Mouse (Mus musculus) ZHBTc4 (cell line): ENCODE results near the gene Rnase2b.
"Not testable (repeated sequence)": the region's sequence is repeated elsewhere in the genome, so short reads cannot be mapped to it uniquely, and the experiment has no call there.

Source experiments
- DNase-seq: peaks from one replicate; pipeline ENCODE4 v3.0.0-alpha.2; 2011; ENCODE audit warnings: low read depth, low spot score

The Rnase2b gene

DNA sequence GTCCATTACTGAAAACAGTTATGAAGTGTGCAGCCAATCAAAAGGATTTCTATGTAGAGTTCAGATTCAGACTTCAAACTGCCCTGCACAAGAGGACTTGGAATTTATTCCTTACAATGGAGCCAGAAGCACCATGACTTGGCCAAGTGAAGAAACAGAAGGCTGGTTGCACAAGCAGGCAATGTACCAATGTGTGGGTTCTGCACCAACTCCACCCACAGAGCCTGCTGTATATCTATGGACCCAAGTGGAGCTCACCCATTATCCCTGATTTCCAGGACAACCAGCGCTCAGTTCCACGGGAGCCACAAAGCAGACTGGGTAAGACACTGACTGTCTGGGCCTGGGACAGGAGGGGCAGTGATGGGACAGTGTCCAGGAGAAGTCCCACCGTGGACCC, at the start of gene Rnase2b:
TSS of gene Rnase2b (plus strand) at position 285 of the 400 bp plus-strand sequence.
- DNase-seq, result not testable (repeated sequence)

DNA sequence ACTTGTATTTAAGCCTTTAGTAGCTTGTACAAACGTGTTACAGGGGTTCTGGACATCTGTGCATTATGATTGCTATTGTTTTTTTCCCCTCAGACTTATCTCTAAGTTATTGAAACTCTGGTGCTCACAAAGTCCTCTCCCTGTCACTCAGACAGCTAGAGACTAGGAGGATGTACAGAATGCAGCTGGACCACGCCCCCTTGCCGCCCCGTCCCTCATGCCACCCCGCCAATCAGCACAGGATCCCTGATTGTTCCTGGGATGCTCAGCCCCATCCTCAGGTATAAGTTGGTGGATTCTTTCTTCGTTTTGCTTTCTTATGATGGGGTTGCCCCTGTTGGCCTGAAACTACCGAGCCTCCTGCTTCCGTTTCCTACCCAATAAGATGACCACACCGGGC, 48.6 kb upstream of the Rnase2b start:
- DNase-seq, result no peak

DNA sequence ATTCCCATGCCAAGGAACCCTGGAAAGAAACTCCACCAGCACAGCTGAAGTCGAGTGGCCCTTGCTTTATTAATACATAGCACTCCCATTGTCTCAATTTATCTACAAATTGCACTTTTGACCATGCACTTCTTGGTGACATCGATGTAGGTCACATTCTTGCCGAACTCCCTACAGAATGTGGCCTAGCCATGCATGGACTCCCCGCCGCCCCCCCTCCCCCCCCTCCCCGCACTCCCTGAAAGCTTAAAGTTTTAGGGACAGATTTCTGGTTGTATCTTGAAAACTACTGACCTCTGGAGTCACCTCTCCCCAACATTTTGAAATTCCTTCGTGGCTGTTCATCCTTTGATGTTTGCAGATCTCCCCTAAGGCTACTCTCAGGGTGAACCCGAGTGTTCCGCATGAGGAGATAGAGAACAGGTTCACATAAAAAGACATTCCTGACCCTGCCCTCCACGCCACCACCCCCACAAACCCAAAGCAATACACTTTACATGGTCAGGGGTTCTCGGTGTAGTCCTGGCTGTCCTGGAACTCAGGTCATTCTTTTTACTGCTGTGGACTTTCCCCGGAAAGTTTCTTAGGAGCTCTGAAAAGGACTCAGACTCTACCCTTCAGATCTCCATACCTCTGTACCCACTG, 48.0 kb upstream of the Rnase2b start, which contains the start of gene Eddm3b:
TSS of gene Eddm3b (plus strand) at position 511 of the 645 bp plus-strand sequence.
- DNase-seq, result no peak

DNA sequence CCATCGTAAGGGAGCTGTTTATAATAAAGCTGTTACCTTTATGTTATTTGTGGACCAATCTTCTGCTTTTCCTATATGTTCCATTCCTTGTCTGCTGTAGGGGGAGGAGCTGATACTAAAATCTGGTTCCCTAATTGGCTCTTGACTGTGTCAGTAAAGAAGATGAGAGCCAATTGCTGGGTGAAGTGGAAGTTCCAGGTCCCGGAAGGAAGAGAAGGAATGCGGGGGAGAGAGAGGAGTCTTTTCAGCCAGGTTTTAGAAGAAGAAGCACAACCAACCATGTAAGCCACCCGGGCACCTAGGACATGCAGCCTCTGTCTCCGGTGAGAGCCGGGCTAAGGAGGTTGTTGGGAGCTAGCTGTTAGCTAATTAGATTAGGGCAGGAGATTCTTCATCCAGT, 36.4 kb upstream of the Rnase2b start:
- DNase-seq, result no peak

DNA sequence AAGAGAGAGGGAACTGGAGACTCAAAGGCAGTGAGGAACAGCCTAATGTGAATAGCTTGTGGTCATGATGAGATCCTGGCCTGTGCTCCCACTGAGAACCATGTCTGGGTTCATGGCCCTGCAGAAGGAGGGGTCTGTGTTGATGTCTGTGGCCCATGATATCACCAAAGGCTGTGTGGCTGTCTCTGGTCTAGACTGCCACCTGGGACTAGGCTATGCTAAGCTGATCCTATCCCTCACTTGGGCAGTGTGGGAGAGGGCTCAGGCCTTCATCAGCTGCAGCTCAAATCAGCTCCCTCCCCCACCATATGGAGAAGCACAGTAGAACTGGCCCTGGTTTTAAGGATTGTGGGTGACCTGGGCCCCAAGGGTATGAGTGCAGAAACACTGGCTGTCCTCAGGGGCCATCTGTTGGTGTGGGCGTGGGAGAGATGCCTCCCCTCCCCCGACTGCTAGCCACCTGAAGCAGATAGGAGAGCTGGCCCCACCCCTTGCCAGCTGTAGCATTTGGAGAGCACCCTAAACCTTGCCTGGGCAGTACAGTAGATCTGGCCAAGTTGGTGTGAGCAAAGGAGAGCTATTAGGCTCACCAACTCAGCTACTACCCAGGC, 34.3 kb upstream of the Rnase2b start:
- no peak for DNase-seq

DNA sequence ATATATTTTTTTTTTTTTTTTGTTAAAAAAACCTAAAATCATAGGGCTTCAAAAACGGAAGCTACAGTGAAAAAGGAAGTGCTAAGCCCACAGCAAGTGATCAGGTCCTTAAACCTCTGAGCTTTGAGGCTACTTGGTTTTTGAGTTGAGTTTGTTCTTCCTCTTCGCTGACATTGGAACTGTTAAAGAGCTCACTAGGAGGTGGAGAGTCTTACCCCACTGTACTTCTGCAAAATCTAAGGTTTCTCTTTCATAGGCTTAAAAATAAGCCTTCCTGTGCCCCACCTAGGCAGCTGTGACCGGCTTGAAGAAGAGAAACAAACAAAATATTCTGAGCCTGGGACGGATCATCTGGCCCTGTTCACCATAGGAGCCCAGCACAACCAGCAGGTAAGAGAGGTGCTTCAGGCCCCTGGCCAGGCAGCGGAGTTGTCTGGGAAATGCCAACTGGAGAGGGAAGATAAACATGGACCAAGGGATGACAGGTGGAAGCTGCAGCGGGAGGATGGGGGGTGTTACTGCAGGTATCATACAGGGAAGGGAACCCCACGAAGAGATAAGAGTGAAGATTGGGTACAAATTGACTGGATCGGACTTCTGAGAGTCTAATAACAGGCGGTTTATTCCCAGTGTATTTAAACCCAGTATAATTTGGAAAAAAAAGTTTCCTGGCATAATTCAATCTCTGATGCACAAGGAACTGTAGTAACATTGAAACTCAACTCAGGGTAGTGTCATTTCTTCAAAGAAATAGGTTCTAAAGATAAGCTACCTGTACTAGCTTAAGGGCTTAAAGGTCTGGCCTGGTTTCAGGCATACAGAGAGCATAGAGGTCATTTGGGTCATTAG, 33.1 kb upstream of the Rnase2b start:
- DNase-seq, result no peak

DNA sequence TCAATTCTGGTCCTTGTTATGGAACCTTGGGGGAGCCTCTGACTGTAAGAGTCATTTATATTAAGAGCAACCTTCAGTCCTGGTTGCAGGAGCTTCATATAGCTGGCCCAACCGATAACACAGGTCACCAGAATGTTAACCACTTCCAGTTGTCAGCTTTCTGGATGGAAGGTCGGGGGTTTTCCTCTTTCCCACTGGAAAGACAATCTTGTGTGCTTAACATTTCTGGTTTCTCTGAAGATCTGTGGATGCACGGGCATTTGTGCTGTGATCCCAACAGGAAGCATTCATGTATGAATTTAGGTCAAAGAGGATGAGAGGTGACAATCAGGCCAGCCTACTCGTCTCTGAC, 32.5 kb upstream of the Rnase2b start:
- no peak for DNase-seq

DNA sequence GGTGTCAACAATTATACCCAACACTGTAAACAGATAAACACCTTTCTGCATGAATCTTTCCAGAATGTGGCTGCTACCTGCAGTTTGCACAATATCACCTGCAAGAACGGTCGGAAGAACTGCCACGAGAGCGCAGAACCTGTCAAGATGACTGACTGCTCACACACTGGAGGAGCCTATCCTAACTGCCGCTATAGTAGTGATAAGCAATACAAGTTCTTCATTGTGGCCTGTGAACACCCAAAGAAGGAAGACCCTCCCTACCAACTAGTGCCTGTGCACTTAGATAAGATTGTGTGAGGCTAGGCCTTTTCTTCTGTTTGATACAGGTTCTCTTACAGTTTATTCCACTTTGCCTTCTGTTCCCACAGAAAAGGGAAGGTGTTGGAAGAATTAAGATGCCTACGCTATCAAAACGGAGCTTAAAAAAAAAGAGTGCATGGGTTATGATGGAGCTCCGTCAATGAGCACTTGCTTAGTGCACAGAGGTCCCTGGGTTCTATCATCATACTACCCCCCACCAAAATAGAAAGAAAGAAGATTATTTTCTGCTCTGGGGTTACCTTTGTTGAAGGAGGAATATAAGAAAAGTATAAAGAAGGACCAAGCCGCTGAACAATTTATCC, 31.6 kb upstream of the Rnase2b start:
- DNase-seq, result no peak

DNA sequence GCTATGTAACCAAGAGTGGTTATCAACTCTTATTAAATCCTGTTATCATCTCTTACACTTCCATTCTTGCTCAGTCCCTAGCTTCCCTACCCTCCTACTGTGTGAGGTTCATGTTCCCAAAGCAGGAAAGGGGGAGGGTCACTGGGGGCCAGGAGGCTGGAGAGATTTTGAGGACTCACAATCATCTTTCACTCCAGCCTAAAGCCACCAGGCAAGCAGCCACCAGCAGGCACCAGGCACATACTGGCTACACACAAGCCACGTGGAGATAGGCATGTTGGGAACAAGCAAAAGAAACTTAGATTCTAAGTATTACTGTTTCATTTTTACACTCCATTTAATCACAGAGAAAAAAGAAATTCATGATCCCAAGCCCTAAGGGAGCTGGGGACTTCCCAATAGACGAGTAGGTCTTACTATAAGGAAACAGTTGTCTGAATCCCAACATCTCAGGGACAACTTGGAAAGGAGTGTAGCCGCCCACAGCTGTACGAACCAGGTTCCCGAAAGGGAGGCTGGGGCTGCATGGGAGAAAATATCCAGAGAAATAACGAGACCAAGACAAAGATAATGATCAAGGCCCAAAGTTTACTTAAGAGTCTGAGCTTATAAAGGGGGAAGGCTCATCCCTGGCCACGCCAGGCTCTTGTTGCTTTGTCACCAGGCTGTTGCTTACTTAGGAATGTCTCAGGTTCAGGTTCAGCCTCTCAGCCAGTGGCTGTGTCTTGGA, 30.8 kb upstream of the Rnase2b start:
- DNase-seq, result no peak

DNA sequence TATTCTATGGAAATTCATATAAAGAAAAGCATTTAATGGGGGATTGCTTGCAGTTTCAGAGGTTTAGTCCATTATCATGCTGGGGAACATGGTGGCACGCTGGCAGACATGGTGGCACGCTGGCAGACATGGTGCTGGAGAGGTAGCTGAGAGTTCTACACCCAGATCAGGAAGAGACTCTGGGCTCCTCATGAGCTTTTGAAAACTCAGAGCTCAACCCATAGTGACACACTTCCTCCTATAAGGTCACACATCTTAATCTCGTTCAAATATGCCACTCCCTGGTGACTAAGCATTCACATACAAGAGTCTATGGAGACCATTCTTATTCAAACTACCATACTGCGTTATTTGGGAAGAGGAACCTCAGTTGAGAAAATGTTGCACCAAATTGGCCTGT, 29.7 kb upstream of the Rnase2b start:
- DNase-seq, result no peak

DNA sequence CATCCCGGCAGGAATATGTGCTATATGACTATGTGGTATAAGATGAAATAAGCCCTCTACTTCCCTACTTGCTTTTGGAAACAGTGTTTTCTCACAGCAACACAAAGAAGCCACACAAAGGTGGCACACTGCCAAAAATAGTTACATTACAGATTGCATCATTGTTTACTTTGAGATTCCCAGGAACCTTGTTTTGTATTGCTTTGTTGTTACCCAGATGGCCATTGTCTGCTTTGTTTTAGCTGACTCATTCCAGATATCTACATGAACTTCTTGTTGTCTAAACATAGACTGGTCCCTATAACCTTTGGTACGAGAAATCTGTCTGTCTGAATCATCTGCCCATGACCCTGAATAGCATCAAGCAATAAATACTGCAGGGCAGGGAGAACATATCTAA, 21.7 kb upstream of the Rnase2b start:
- DNase-seq, result no peak

DNA sequence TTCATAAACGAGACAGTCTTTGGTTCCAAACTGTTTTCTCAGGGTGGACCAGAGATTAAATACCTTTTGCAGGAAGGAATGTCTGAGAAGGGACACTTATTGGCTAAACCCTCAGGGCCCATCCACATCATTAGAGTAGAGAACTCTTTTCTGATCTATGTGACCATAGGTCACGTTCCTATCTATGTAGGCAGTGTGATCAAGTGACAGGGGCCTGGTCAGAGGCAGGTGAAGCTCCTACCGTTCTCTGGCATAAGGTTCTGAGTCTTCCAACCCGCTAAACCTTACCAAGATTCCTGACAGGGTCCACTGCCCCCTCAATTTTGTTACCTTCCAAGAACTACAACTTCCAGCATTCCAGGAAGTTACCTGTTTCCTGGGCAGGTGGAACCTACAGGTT, 19.9 kb upstream of the Rnase2b start:
- DNase-seq, result no peak

DNA sequence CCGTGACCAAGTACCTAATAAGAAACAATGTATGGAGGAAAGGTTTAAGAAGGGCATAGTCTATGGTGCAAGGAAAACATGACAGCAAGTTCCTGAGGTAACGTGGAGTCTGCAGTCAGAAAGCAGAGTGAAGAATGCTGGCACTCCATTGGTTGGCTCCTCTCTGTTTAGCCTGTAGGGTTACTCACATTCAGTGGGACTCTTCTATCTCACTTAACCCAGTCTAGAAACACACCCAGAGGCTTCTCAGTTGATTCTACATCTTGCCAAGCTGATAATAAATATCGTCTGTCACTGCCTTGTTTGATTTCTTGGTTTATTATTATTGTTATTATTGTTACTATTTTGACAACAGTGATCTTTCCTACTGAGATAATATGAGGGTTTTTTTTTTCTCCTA, 19.5 kb upstream of the Rnase2b start:
- no peak for DNase-seq

DNA sequence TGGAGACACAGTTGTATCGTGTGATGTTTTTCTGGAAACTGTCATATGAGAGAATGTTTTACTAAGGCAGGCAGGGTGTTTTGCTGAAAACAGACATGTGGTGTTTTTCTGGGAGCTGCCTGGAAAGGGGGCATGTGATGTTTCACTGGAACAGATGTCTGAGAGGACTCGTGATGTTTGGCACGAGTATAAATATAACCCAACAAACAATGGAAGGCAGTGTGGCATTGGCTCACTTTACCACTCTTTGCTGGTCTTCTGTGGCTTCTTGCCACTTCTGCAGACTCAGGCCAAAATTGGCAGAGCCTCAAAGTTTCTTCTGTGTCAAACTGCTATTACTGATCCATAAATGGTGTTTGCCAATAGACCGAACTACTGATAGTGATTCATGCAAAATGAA, 18.8 kb upstream of the Rnase2b start:
- DNase-seq, result no peak

DNA sequence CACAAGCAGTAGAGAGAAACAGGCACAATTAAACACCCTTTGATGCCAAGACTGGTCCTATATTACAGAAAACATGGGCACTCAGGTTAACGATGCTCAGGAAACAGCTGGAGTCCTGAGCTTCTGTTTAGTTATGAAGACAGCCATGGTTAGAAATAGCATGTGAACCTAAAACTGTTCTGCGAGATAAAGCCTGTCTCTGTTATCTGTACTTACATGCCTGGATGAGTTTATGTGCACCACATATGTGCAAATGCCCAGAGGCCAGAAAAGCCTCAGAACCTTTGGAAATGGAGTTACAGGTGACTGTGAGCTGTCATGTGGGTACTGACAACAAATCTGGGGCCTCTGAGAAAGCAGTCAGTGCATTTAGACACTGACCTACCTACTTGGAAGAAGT, 18.1 kb upstream of the Rnase2b start:
- no peak for DNase-seq

DNA sequence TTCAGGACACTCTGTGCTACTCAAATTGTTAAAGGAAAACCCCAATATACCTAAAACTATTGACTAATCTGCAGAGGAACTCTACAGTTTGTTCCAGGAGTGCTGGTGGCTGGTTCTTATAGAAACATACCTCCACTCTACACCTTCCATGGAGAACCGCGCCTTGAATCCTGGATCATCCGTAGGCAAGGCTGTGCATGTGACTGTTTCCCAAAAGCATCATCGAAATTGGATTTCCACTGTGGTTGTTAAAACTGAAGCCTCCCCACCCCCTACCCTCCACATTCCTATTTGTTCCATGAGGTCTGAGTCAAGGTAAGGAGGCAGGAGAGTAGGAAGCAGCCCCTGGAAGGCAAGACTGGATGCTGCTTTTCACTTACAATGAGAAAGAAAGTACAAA, 17.6 kb upstream of the Rnase2b start:
- no peak for DNase-seq

DNA sequence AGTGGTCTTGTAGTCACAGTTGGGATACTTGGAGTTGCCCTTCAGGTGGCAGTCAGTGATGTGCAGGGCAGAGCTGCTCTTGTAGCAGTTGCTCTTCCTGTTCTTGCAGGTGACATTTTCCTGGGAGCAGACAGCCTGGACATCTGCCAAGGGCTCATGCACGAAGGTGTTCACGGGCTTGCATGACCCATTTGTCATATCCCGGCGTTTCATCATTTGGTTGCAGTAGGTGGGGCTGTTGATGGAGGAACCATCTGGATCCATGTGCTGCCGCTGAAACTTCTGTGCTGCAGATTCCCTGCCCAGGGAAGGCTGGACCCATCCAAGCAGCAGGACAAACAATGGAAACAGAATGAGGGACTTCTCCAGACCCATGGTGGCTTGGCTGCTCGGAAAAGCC, 16.5 kb upstream of the Rnase2b start:
- no peak for DNase-seq

DNA sequence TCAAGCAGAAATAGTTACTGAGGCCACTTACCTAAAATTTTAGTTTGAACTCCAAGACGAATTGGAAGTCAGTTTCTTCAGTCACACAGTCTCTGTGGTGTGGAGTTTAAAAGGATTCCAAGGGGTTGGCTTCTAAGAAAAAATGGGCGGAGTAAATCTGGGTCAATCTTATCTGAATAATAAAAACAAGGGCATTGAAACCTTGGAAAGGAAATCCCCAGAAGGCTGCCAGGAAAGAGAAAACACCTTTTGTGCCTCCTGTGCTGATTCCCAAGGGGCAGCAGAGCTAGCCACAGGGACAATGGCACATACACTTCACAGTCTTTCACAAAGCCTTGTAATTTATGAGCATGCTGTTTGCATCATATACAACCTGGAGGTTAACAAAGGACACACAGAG, 15.4 kb upstream of the Rnase2b start, which contains the start of gene Rnase1:
TSS of gene Rnase1 (minus strand) at position 101 of the 400 bp plus-strand sequence.
- peak; percentile 22 for DNase-seq

DNA sequence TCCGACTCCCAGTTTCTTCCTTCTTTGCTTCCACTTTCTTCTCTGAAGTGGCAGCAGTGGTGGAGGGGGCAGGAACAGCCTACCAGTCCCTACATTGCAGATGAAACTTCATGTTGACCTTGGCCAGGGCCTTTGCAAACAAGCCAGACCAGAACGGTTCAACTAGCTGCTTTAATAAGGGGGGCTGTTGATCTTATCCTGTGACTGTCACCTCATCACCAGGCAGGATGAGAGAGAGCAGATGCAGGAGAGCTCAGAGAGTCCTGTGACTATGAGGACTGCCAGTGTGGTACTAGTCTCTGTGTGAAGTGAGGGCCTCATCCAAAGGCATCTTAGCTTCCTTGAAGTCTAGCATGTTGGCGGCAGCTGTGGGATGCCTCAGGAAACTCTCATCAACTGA, 14.1 kb upstream of the Rnase2b start:
- DNase-seq, result no peak

DNA sequence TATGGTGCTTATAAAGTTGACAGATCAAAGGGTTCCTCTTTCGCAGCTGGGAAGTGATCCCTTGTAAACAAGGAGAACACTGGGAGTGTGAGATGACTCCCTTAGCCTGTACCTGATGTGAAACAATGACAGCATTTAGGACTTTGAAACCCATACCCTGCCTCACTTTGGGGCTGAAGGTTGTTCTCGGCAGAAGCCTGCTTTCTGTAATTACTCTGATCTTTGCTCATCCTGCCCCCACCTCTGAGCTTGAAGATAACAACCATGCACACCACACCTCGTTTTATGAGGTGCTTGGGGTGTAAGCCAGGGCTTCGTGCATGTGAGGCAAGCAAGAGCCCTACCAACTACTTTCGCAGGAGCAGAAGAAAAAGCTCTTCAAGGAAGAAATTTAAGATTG, 12.9 kb upstream of the Rnase2b start:
- DNase-seq, result no peak

DNA sequence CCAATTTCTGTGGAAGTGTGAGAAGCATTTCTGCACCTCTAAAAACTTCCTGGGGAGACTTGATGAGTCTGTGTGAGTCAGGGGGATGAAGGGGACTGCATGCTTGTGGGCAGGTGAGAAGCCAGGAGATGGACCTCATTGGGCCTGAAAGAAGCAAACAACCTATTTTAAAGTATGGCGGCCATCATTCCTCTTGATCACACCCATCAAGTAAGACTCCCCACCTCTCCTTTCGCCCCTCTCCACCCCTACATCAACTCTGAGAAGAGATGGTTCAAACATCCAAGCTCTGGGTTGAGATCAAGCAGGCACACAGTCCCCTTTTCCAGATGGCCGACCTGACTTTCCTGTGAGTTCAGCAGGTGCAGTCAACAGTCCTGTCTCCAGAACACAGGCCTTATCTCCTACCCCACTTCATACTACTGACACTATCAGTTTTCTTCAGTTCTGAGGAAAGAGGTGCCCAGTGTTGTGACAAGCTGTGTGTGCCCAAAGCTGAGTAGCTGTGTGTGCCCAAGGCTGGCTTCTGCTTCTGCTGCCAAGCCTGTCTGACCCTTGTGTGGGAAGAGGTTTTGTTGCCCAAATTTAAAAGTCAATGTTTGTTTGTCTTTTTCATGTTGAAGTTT, 11.7 kb upstream of the Rnase2b start:
- no peak for DNase-seq
